Mouse (Mus musculus) hindbrain, embryonic 15.5 days (tissue): ENCODE measurements around the gene Xpo6. TPM values are rescaled to one million over a fixed set of nuclear protein-coding genes. Genes with fewer than 3 reads are reported as not detected.

Experiments
- ATAC-seq: fragments of 200-750 bp; cut with Nextera tagmentation; 2 replicates; pipeline ENCODE4 v1.8.0; 2017; ENCODE audit warnings: low read depth, moderate number of reproducible peaks, moderate TSS enrichment; ENCODE audit not compliant: low FRiP score
- H3K27ac ChIP-seq: fragments of 300-500 bp; sonication (generic); replicated peaks from 2 replicates; pipeline ENCODE4 v1.5.1; 2015; ENCODE audit warnings: mild to moderate bottlenecking, inconsistent platforms
- H3K27me3 ChIP-seq: fragments of 300-500 bp; sonication (generic); 2 replicates; pipeline ENCODE4 v1.6.1; 2015; ENCODE audit warnings: control low read depth, inconsistent platforms
- H3K36me3 ChIP-seq: fragments of 300-500 bp; sonication (generic); 2 replicates; pipeline ENCODE4 v1.6.1; 2015; ENCODE audit warnings: control low read depth, inconsistent platforms
- H3K4me1 ChIP-seq: fragments of 300-500 bp; sonication (generic); replicated peaks from 2 replicates; pipeline ENCODE4 v1.6.1; 2015; ENCODE audit warnings: control low read depth, inconsistent platforms
- H3K4me2 ChIP-seq: fragments of 300-500 bp; sonication (generic); 2 replicates; pipeline ENCODE4 v1.6.1; 2015; ENCODE audit warnings: moderate library complexity, mild to moderate bottlenecking, inconsistent platforms
- H3K4me3 ChIP-seq: fragments of 300-500 bp; sonication (generic); 2 replicates; pipeline ENCODE4 v1.5.1; 2015; ENCODE audit warnings: mild to moderate bottlenecking, inconsistent platforms
- H3K9ac ChIP-seq: fragments of 300-500 bp; sonication (generic); 2 replicates; pipeline ENCODE4 v1.6.1; 2015; ENCODE audit warnings: inconsistent platforms
- H3K9me3 ChIP-seq: fragments of 300-500 bp; sonication (generic); 2 replicates; pipeline ENCODE4 v1.6.1; 2016; ENCODE audit warnings: control low read depth, inconsistent platforms
- WGBS: fragments of 180-500 bp; shearing (Covaris S2); methylation state at CpG from one replicate; pipeline ENCODE4 v1.1.7; 2015; 5-methylcytosine and 5-hydroxymethylcytosine counted together
- polyA plus RNA-seq: library from polyadenylated mRNA; unstranded; fragments of >200 nt; fragmentation: Nextera tagmentation; extraction: Ambion mirVana; gene quantifications from 2 replicates; pipeline ENCODE4 v1.2.1, GENCODE M21; 2015

Gene Xpo6
- polyA plus RNA-seq, 1 experiment from 2014 or later: 55.6 TPM

GRCm38 (mm10) chr7:126155746-126156145 is 44.6 kb downstream of the Xpo6 start:
- Histone ChIP-seq H3K36me3 (peaks cover 49% of the 10 kb centered on the region), H3K4me2 (no peak overlapping the region), H3K4me1 (no peaks in the 10 kb centered on the region), H3K4me3 (no peak overlapping the region), H3K9ac (no peak overlapping the region), H3K27me3 (no peaks in the 10 kb centered on the region), H3K9me3 (no peaks in the 10 kb centered on the region), H3K27ac (no peak overlapping the region)
- WGBS: 94% methylated on average over 1 of the region's 1 CpGs
- no peak for ATAC-seq

GRCm38 (mm10) chr7:126154731-126155130 is 45.6 kb downstream of the Xpo6 start:
- WGBS: 91% methylated on average over 5 of the region's 5 CpGs
- H3K27me3 ChIP-seq: no peaks in the 10 kb centered on the region
- no peaks in the 10 kb centered on the region for H3K4me1 ChIP-seq
- no peak overlapping the region for H3K4me3 ChIP-seq
- no peak overlapping the region for H3K27ac ChIP-seq
- no peak overlapping the region for H3K9ac ChIP-seq
- no peak overlapping the region for H3K4me2 ChIP-seq
- H3K9me3 ChIP-seq: no peaks in the 10 kb centered on the region
- ATAC-seq: no peak
- peaks cover 44% of the 10 kb centered on the region for H3K36me3 ChIP-seq

- Histone ChIP-seq H3K4me3 (no peak overlapping the region), H3K4me1 (no peaks in the 10 kb centered on the region), H3K27me3 (no peaks in the 10 kb centered on the region), H3K27ac (no peak overlapping the region), H3K36me3 (peaks cover 37% of the 10 kb centered on the region), H3K4me2 (no peak overlapping the region), H3K9me3 (no peaks in the 10 kb centered on the region), H3K9ac (no peak overlapping the region)
- ATAC-seq: no peak
- 98% methylated on average over 4 of the region's 4 CpGs for WGBS
These were observed 48.0 kb downstream of the Xpo6 start for GRCm38 (mm10) chr7:126152324-126152723.

- Histone ChIP-seq H3K4me3 (no peak overlapping the region), H3K36me3 (peaks cover 40% of the 10 kb centered on the region), H3K4me2 (no peak overlapping the region), H3K9me3 (no peaks in the 10 kb centered on the region), H3K9ac (no peak overlapping the region), H3K27me3 (no peaks in the 10 kb centered on the region), H3K27ac (no peak overlapping the region), H3K4me1 (no peaks in the 10 kb centered on the region)
- no peak for ATAC-seq
- 64% methylated on average over 1 of the region's 1 CpGs for WGBS
These were observed 54.1 kb downstream of the Xpo6 start for GRCm38 (mm10) chr7:126146156-126146555.

GRCm38 (mm10) chr7:126144364-126144763 is 55.9 kb downstream of the Xpo6 start:
- H3K9me3 ChIP-seq: no peaks in the 10 kb centered on the region
- 93% methylated on average over 2 of the region's 2 CpGs for WGBS
- no peak overlapping the region for H3K9ac ChIP-seq
- H3K27me3 ChIP-seq: no peaks in the 10 kb centered on the region
- no peak overlapping the region for H3K4me3 ChIP-seq
- H3K36me3 ChIP-seq: peaks cover 41% of the 10 kb centered on the region
- H3K4me2 ChIP-seq: no peak overlapping the region
- no peak for ATAC-seq
- H3K4me1 ChIP-seq: no peaks in the 10 kb centered on the region
- H3K27ac ChIP-seq: no peak overlapping the region

GRCm38 (mm10) chr7:126137850-126138249 is 62.5 kb downstream of the Xpo6 start:
- Histone ChIP-seq H3K4me2 (no peak overlapping the region), H3K4me3 (no peak overlapping the region), H3K36me3 (peaks cover 31% of the 10 kb centered on the region), H3K4me1 (no peaks in the 10 kb centered on the region), H3K27me3 (no peaks in the 10 kb centered on the region), H3K9me3 (no peaks in the 10 kb centered on the region), H3K9ac (no peak overlapping the region), H3K27ac (no peak overlapping the region)
- WGBS: 91% methylated on average over 5 of the region's 5 CpGs
- no peak for ATAC-seq

GRCm38 (mm10) chr7:126135391-126135790 is 64.9 kb downstream of the Xpo6 start:
- H3K36me3 ChIP-seq: peaks cover 34% of the 10 kb centered on the region
- 92% methylated on average over 2 of the region's 2 CpGs for WGBS
- no peak for ATAC-seq

GRCm38 (mm10) chr7:126134634-126135321 is 65.5 kb downstream of the Xpo6 start:
- 94% methylated on average over 4 of the region's 4 CpGs for WGBS
- H3K9ac ChIP-seq: no peak overlapping the region
- no peak for ATAC-seq
- H3K4me2 ChIP-seq: no peak overlapping the region
- H3K9me3 ChIP-seq: no peaks in the 10 kb centered on the region
- H3K4me1 ChIP-seq: no peaks in the 10 kb centered on the region
- peaks cover 40% of the 10 kb centered on the region for H3K36me3 ChIP-seq
- H3K4me3 ChIP-seq: no peak overlapping the region
- no peak overlapping the region for H3K27ac ChIP-seq
- H3K27me3 ChIP-seq: no peaks in the 10 kb centered on the region

More at GRCm38 (mm10) chr7:126135391-126135790, 64.9 kb downstream of the Xpo6 start:
- Histone ChIP-seq H3K4me1 (no peaks in the 10 kb centered on the region), H3K9me3 (no peaks in the 10 kb centered on the region), H3K9ac (no peak overlapping the region), H3K4me2 (no peak overlapping the region), H3K27ac (no peak overlapping the region), H3K4me3 (no peak overlapping the region), H3K27me3 (no peaks in the 10 kb centered on the region)

- no peak overlapping the region for H3K4me2 ChIP-seq
- no peaks in the 10 kb centered on the region for H3K27me3 ChIP-seq
- no peaks in the 10 kb centered on the region for H3K9me3 ChIP-seq
- H3K4me1 ChIP-seq: no peaks in the 10 kb centered on the region
- peaks cover 46% of the 10 kb centered on the region for H3K36me3 ChIP-seq
- no peak overlapping the region for H3K27ac ChIP-seq
- no peak for ATAC-seq
- 90% methylated on average over 2 of the region's 2 CpGs for WGBS
- no peak overlapping the region for H3K9ac ChIP-seq
- H3K4me3 ChIP-seq: no peak overlapping the region
These were observed 72.6 kb downstream of the Xpo6 start for GRCm38 (mm10) chr7:126127673-126128072.

GRCm38 (mm10) chr7:126126502-126126901 is 73.8 kb downstream of the Xpo6 start:
- H3K27ac ChIP-seq: no peak overlapping the region
- H3K27me3 ChIP-seq: no peaks in the 10 kb centered on the region
- no peak overlapping the region for H3K9ac ChIP-seq
- WGBS: 73% methylated on average over 3 of the region's 3 CpGs
- peaks cover 55% of the 10 kb centered on the region for H3K36me3 ChIP-seq
- H3K9me3 ChIP-seq: no peaks in the 10 kb centered on the region
- H3K4me2 ChIP-seq: no peak overlapping the region
- H3K4me3 ChIP-seq: no peak overlapping the region
- no peaks in the 10 kb centered on the region for H3K4me1 ChIP-seq
- ATAC-seq: no peak

- no peaks in the 10 kb centered on the region for H3K27me3 ChIP-seq
- no peak for ATAC-seq
- H3K9ac ChIP-seq: no peak overlapping the region
- H3K36me3 ChIP-seq: peaks cover 55% of the 10 kb centered on the region
- no peak overlapping the region for H3K4me3 ChIP-seq
- H3K4me1 ChIP-seq: no peaks in the 10 kb centered on the region
- no peak overlapping the region for H3K4me2 ChIP-seq
- no peak overlapping the region for H3K27ac ChIP-seq
- no peaks in the 10 kb centered on the region for H3K9me3 ChIP-seq
- WGBS: 90% methylated on average over 4 of the region's 4 CpGs
These were observed 78.8 kb downstream of the Xpo6 start for GRCm38 (mm10) chr7:126121533-126121932.

- Histone ChIP-seq H3K27me3 (no peaks in the 10 kb centered on the region), H3K9ac (no peak overlapping the region), H3K4me1 (no peaks in the 10 kb centered on the region), H3K4me2 (no peak overlapping the region), H3K4me3 (no peak overlapping the region), H3K9me3 (no peaks in the 10 kb centered on the region), H3K27ac (no peak overlapping the region), H3K36me3 (peaks cover 66% of the 10 kb centered on the region)
- WGBS: 78% methylated on average over 6 of the region's 6 CpGs
- ATAC-seq: no peak
These were observed 80.5 kb downstream of the Xpo6 start for GRCm38 (mm10) chr7:126119819-126120218.

- 80% methylated on average over 4 of the region's 4 CpGs for WGBS
- H3K9ac ChIP-seq: no peak overlapping the region
- peaks cover 60% of the 10 kb centered on the region for H3K36me3 ChIP-seq
- H3K4me1 ChIP-seq: no peaks in the 10 kb centered on the region
- no peaks in the 10 kb centered on the region for H3K9me3 ChIP-seq
- no peak overlapping the region for H3K4me3 ChIP-seq
- ATAC-seq: no peak
- H3K27me3 ChIP-seq: no peaks in the 10 kb centered on the region
- no peak overlapping the region for H3K27ac ChIP-seq
- no peak overlapping the region for H3K4me2 ChIP-seq
These were observed 87.0 kb downstream of the Xpo6 start for GRCm38 (mm10) chr7:126113263-126113662.
